Mouse (Mus musculus): ENCODE data around the gene Asap2. TPM values are rescaled to one million over a fixed set of nuclear protein-coding genes. Genes with fewer than 3 reads are reported as not detected.

The Asap2 gene
- polyA plus RNA-seq, 1 experiment from 2014 or later = 3.3 TPM

- ATAC-seq = no peak
- no peak overlapping the region for H3K4me3 ChIP-seq (ENCODE audit: low read depth, low read length)
These were observed 129.2 kb downstream of the Asap2 start for GRCm38 (mm10) chr12:21119446-21119845.

GRCm38 (mm10) chr12:21122818-21123217 lies 132.6 kb downstream of the Asap2 start:
- Histone ChIP-seq H3K4me3 (ENCODE audit: low read depth, low read length) (no peak overlapping the region), H3K9ac (ENCODE audit: low read depth, low read length) (no peak overlapping the region), H3K4me1 (replicated peaks; ENCODE audit: control insufficient read depth, insufficient read depth, low read length) (no peaks in the 10 kb centered on the region), H3K27me3 (replicated peaks; ENCODE audit: control insufficient read depth, insufficient read depth, low read length) (no peaks in the 10 kb centered on the region), H3K9me3 (ENCODE audit: control insufficient read depth) (no peaks in the 10 kb centered on the region), H3K36me3 (ENCODE audit: control insufficient read depth, insufficient read depth) (no peaks in the 10 kb centered on the region), H3K27ac (ENCODE audit: low read depth, low read length) (no peak overlapping the region), H3K4me2 (replicated peaks; ENCODE audit: low read depth) (no peak overlapping the region)
- ATAC-seq = no peak
- 90% methylated on average over 3 of the region's 3 CpGs for whole genome bisulfite sequencing
- TF ChIP-seq CTCF (IDR thresholded peaks at IDR 0.05; ENCODE audit: low read depth) = no peak

More at GRCm38 (mm10) chr12:21119446-21119845, 129.2 kb downstream of the Asap2 start:
- Histone ChIP-seq H3K9ac (ENCODE audit: low read depth, low read length) (no peak overlapping the region), H3K4me1 (replicated peaks; ENCODE audit: control insufficient read depth, insufficient read depth, low read length) (no peaks in the 10 kb centered on the region), H3K9me3 (ENCODE audit: control insufficient read depth) (no peaks in the 10 kb centered on the region), H3K27ac (ENCODE audit: low read depth, low read length) (no peak overlapping the region), H3K36me3 (ENCODE audit: control insufficient read depth, insufficient read depth) (no peaks in the 10 kb centered on the region), H3K27me3 (replicated peaks; ENCODE audit: control insufficient read depth, insufficient read depth, low read length) (no peaks in the 10 kb centered on the region), H3K4me2 (replicated peaks; ENCODE audit: low read depth) (no peak overlapping the region)
- no peak for TF ChIP-seq CTCF (IDR thresholded peaks at IDR 0.05; ENCODE audit: low read depth)
- WGBS = 36% methylated on average over 3 of the region's 3 CpGs

GRCm38 (mm10) chr12:21123647-21124046 lies 133.4 kb downstream of the Asap2 start:
- H3K4me3 ChIP-seq (ENCODE audit: low read depth, low read length) = no peak overlapping the region
- ATAC-seq = no peak
- WGBS = 76% methylated on average over 5 of the region's 5 CpGs
- H3K9me3 ChIP-seq (ENCODE audit: control insufficient read depth) = no peaks in the 10 kb centered on the region
- no peaks in the 10 kb centered on the region for H3K4me1 ChIP-seq (replicated peaks; ENCODE audit: control insufficient read depth, insufficient read depth, low read length)
- H3K27ac ChIP-seq (ENCODE audit: low read depth, low read length) = no peak overlapping the region
- TF ChIP-seq CTCF (IDR thresholded peaks at IDR 0.05; ENCODE audit: low read depth) = no peak
- no peak overlapping the region for H3K4me2 ChIP-seq (replicated peaks; ENCODE audit: low read depth)
- H3K27me3 ChIP-seq (replicated peaks; ENCODE audit: control insufficient read depth, insufficient read depth, low read length) = no peaks in the 10 kb centered on the region
- no peaks in the 10 kb centered on the region for H3K36me3 ChIP-seq (ENCODE audit: control insufficient read depth, insufficient read depth)
- H3K9ac ChIP-seq (ENCODE audit: low read depth, low read length) = no peak overlapping the region

GRCm38 (mm10) chr12:21125675-21126470 lies 135.6 kb downstream of the Asap2 start:
- Histone ChIP-seq H3K9ac (ENCODE audit: low read depth, low read length) (no peak overlapping the region; the same call in 1 of the 2 replicates), H3K4me1 (replicated peaks; ENCODE audit: control insufficient read depth, insufficient read depth, low read length) (no peaks in the 10 kb centered on the region), H3K9me3 (ENCODE audit: control insufficient read depth) (no peaks in the 10 kb centered on the region), H3K36me3 (ENCODE audit: control insufficient read depth, insufficient read depth) (no peaks in the 10 kb centered on the region), H3K4me2 (replicated peaks; ENCODE audit: low read depth) (no peak overlapping the region), H3K27ac (ENCODE audit: low read depth, low read length) (no peak overlapping the region), H3K4me3 (ENCODE audit: low read depth, low read length) (no peak overlapping the region), H3K27me3 (replicated peaks; ENCODE audit: control insufficient read depth, insufficient read depth, low read length) (no peaks in the 10 kb centered on the region)
- 55% methylated on average over 10 of the region's 10 CpGs for WGBS
- no peak for TF ChIP-seq CTCF (IDR thresholded peaks at IDR 0.05; ENCODE audit: low read depth)
- no peak for ATAC-seq

- Histone ChIP-seq H3K4me3 (ENCODE audit: low read depth, low read length) (no peak overlapping the region), H3K36me3 (ENCODE audit: control insufficient read depth, insufficient read depth) (no peaks in the 10 kb centered on the region), H3K4me1 (replicated peaks; ENCODE audit: control insufficient read depth, insufficient read depth, low read length) (no peaks in the 10 kb centered on the region), H3K27ac (ENCODE audit: low read depth, low read length) (no peak overlapping the region), H3K9ac (ENCODE audit: low read depth, low read length) (no peak overlapping the region; the same call in 1 of the 2 replicates), H3K27me3 (replicated peaks; ENCODE audit: control insufficient read depth, insufficient read depth, low read length) (no peaks in the 10 kb centered on the region), H3K9me3 (ENCODE audit: control insufficient read depth) (no peaks in the 10 kb centered on the region), H3K4me2 (replicated peaks; ENCODE audit: low read depth) (no peak overlapping the region)
- TF ChIP-seq CTCF (IDR thresholded peaks at IDR 0.05; ENCODE audit: low read depth) = no peak
- ATAC-seq = no peak
- 93% methylated on average over 4 of the region's 4 CpGs for WGBS
These were observed 136.3 kb downstream of the Asap2 start for GRCm38 (mm10) chr12:21126516-21126915.

- H3K4me2 ChIP-seq (replicated peaks; ENCODE audit: low read depth) = no peak overlapping the region
- ATAC-seq = no peak
- no peaks in the 10 kb centered on the region for H3K27me3 ChIP-seq (replicated peaks; ENCODE audit: control insufficient read depth, insufficient read depth, low read length)
- no peak overlapping the region for H3K27ac ChIP-seq (ENCODE audit: low read depth, low read length)
- TF ChIP-seq CTCF (IDR thresholded peaks at IDR 0.05; ENCODE audit: low read depth) = no peak
- no peak overlapping the region for H3K9ac ChIP-seq (ENCODE audit: low read depth, low read length)
- 81% methylated on average over 9 of the region's 9 CpGs for WGBS
- no peaks in the 10 kb centered on the region for H3K36me3 ChIP-seq (ENCODE audit: control insufficient read depth, insufficient read depth)
- H3K9me3 ChIP-seq (ENCODE audit: control insufficient read depth) = no peaks in the 10 kb centered on the region
- no peak overlapping the region for H3K4me3 ChIP-seq (ENCODE audit: low read depth, low read length)
- H3K4me1 ChIP-seq (replicated peaks; ENCODE audit: control insufficient read depth, insufficient read depth, low read length) = peaks cover 2% of the 10 kb centered on the region; the same call in 1 of the 2 replicates
These were observed 138.9 kb downstream of the Asap2 start for GRCm38 (mm10) chr12:21128930-21129869.

All from intestine, postnatal 0 days (tissue).